Mouse (Mus musculus): ENCODE measurements at regions not wholly inside any gene's neighbourhood (a gene's known extent, or its start where the extent isn't known, plus 50 kb on each side); places are given as distances from the start of the nearest gene placed in this dataset.
"Not testable (repeated sequence)": the region's sequence is repeated elsewhere in the genome, so short reads cannot be mapped to it uniquely, and the experiment has no call there.

DNA sequence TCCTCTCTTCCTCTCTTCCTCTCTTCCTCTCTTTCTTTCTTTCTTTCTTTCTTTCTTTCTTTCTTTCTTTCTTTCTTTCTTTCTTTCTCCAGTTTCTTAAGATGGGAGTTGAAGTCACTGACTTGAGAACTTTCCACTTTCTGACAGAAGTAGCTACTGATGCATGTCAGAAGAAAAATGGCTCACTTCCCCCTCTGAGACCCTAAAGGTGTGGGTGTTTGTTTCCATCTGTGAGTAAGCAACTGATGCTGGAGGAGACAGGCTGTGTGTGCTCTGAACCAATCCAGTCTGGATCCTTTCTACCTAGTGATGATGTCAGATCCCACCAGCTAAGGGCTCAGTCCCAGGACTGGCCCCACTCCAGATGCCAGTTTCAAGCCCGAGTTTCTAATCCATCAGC, 72.5 kb upstream of the Slc1a3 start:
- ATAC-seq (ENCODE audit: low FRiP score): no peak
- WGBS: 86% methylated on average over 1 of the region's 1 CpGs
- H3K4me2 ChIP-seq (replicated peaks): no peak overlapping the region
- no peak overlapping the region for H3K27ac ChIP-seq
- no peak overlapping the region for H3K9ac ChIP-seq
- no peaks in the 10 kb centered on the region for H3K9me3 ChIP-seq (replicated peaks)
- peaks cover 13% of the 10 kb centered on the region for H3K4me1 ChIP-seq
- H3K36me3 ChIP-seq: no peaks in the 10 kb centered on the region
- no peak overlapping the region for H3K4me3 ChIP-seq
- H3K27me3 ChIP-seq: no peaks in the 10 kb centered on the region

DNA sequence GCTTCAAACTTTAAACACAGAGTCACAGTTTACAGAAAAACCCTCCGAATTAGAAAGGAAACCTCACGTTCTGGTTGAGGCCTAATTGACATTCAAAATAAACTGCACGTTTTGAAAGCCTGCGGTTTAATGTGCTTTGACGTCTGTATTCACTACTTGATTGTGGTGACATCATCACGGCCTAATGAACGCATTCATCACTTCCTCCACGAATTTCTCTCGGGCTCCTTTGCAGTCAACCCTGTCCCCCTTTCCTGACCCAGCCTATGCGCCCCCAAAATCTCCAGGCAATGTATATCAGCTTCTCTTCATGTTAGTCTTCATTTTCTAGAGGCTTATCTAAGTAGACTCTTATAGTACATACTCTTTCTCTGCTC, 71.6 kb upstream of the Slc1a3 start:
- Histone ChIP-seq H3K9me3 (replicated peaks) (no peaks in the 10 kb centered on the region), H3K4me3 (no peak overlapping the region), H3K9ac (no peak overlapping the region), H3K27me3 (no peaks in the 10 kb centered on the region), H3K4me1 (peaks cover 13% of the 10 kb centered on the region), H3K4me2 (replicated peaks) (no peak overlapping the region), H3K36me3 (no peaks in the 10 kb centered on the region), H3K27ac (peak overlapping the region; percentile 77; the same call in 1 of the 2 replicates)
- WGBS: 52% methylated on average over 10 of the region's 10 CpGs
- ATAC-seq (ENCODE audit: low FRiP score): 0 out of 2 replicates have a peak, but pooled peaks have one; percentile 20

DNA sequence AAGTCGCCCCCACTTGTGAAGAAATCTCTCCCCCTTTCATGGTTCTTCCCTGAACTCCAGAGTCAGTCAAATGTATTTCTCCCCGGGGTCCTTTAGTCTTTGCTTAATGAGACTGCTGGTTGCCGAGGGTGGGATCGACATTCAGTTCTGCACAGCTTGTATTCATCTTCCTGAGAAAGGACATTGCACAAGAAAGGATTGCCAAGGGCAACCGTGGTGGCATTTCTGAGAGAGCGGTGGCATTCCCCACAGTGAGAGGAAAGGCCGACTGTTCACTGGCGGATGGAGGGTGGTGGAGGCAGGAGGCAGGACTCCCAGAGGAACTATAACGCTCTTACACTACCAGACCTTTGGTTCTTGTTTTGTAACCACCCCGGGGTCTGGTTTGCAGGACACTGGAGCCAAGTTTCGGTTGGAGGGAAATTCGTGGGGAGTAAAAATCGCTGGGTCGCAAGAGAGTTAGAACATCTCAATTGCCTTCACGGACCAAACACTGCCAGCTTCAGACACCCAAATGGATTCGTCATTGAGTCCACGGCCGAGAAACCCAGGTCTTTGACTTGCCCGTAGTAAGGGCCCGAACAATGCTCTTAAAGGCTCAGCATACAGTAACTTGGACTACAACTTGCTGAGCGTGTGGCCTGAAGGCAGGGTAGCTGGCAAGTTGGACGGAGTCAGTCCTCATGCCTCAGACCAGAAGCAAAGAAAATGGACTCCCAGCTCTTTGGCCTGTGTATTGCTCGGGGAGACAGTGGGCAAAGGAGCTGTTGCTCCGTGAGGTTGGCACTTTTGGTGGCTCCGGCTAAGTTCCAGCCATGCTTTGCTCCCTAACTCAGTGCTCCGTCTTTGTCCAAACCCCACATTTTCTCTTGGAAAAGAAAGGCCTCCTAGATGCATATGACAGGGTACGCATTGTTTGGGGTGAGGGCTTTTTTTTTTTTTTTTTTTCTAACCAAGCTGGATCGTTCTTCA, 70.9 kb upstream of the Slc1a3 start:
- no peak overlapping the region for H3K9ac ChIP-seq
- H3K4me2 ChIP-seq (replicated peaks): peak overlapping the region; percentile 22
- H3K36me3 ChIP-seq: no peaks in the 10 kb centered on the region
- 39% methylated on average over 28 of the region's 28 CpGs for WGBS
- H3K27ac ChIP-seq: peak overlapping the region; percentile 77
- H3K27me3 ChIP-seq: no peaks in the 10 kb centered on the region
- no peaks in the 10 kb centered on the region for H3K9me3 ChIP-seq (replicated peaks)
- no peak overlapping the region for H3K4me3 ChIP-seq
- H3K4me1 ChIP-seq: peaks cover 13% of the 10 kb centered on the region
- peak; percentile 87 for ATAC-seq (ENCODE audit: low FRiP score)

DNA sequence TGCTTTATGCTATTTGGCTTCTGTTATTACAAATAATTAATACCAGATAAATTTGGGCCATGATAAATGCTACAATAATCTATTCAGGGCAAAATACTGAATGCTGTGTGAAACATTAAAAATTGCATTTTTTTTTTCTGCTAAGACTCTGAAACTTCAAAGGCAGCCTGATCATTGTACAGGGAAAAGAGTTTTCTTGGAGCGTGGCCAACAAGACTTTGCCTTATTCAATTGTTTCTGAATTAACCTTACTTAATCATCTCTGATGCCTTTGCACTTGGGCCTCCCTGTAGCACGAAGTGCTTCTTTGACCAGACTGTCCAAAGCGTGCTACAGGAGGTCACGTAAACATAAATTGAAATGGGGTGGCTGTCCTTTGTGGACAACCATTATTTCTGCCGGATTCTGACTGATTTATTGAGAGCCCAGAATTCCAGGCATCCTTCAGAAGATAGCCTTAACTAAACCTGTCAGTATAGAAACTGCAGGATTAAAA, 69.9 kb upstream of the Slc1a3 start:
- no peaks in the 10 kb centered on the region for H3K36me3 ChIP-seq
- H3K9me3 ChIP-seq (replicated peaks): no peaks in the 10 kb centered on the region
- no peak overlapping the region for H3K4me3 ChIP-seq

DNA sequence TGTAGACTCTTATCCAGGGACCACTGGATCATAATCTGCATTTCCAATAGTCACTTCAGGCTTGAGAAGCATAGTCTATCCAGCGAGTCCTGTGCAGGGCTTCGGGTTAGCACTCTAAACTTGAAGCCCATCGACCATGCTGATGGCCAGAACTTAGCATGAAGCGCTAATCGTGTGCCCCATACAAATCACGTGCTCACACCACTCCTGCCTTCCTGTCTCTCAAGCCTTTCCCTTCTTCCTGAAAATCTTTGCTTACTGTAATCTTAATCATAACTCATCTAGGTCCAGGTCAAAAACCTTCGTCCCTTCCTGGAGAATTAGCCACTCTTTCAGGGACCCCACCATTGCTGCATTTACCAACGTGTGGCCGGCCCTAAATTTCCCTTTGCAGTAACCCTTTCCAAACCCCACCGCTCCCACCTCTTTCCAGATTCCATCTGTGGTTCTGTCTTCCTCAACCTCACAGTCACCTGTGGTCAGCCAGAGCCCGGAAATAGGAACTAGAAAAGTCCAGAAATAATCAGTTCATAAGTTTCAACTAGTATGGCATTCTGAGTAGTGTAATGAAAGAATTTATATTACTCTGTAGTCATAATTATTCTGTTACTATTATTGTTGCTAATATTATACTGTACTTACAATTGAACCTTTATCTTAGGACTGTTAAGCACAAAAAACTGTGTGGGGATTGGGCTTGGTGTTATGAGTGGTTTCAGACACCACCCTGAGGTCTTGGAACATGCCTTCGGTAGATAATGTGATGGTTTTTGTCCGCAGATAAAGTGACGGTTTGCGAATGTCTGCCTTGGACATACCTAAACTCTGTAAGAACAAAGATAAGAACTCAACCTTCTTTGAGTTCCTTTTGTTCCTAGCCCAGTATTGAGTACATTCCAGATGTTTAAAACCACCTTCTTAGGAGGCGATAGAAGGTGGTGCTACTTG, 57.3 kb upstream of the Slc1a3 start:
- Histone ChIP-seq H3K27ac (no peak overlapping the region), H3K36me3 (no peaks in the 10 kb centered on the region), H3K9me3 (replicated peaks) (no peaks in the 10 kb centered on the region; the same call in 1 of the 2 replicates), H3K9ac (no peak overlapping the region), H3K27me3 (no peaks in the 10 kb centered on the region), H3K4me3 (no peak overlapping the region), H3K4me1 (no peaks in the 10 kb centered on the region), H3K4me2 (replicated peaks) (no peak overlapping the region)
- WGBS: 94% methylated on average over 16 of the region's 16 CpGs
- ATAC-seq (ENCODE audit: low FRiP score): no peak

More for the DNA sequence above, 69.9 kb upstream of the Slc1a3 start:
- 49% methylated on average over 5 of the region's 5 CpGs for WGBS
- H3K4me2 ChIP-seq (replicated peaks): no peak overlapping the region
- no peak for ATAC-seq (ENCODE audit: low FRiP score)
- no peak overlapping the region for H3K9ac ChIP-seq
- H3K4me1 ChIP-seq: peaks cover 12% of the 10 kb centered on the region
- peak overlapping the region; percentile 76 for H3K27ac ChIP-seq
- no peaks in the 10 kb centered on the region for H3K27me3 ChIP-seq

DNA sequence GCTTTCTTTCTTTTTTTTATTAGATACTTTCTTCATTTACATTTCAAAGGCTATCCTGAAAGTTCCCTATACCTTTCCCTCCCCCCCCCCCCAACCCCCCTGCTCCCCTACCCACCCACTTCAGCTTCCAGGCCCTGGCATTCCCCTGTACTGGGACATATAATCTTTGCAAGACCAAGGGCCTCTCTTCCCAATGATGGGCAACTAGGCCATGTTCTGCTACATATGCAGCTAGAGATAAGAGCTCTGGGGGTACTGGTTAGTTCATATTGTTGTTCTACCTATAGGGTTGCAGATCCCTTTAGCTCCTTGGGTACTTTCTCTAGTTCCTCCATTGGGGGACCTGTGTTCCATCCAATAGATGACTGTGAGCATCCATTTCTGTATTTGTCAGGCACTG, 55.6 kb upstream of the Slc1a3 start:
- not testable (repeated sequence) for ATAC-seq (ENCODE audit: low FRiP score); H3K4me2 ChIP-seq (replicated peaks); H3K36me3 ChIP-seq; H3K27ac ChIP-seq; H3K27me3 ChIP-seq; H3K4me3 ChIP-seq; H3K9ac ChIP-seq; H3K4me1 ChIP-seq; H3K9me3 ChIP-seq (replicated peaks)

DNA sequence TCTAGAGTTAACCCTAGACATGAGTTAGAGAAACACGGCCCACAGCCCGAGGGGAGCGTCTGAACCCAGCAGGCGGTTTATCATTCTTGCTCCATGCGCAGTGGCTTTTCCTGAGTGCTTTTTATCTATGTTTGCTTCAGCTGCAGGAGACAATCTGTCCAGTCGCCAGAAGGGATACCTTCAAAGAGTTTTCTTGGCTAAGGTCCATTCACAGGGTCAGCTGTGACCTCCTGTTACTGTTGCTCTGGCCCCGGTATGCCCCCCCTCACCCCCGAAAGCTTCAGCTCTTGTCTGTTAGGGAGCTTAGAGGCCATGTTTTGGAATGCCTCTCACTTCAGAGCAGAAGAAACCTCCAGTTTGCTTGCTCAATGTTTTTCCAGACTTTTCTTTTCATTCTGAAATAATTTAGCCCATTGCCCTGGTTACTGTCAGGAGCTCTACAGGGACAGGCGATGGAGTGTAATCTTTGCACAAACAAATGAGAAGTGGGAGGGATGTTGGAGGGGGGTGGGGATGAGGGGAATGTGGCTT, 51.2 kb upstream of the Slc1a3 start:
- ATAC-seq (ENCODE audit: low FRiP score): no peak
- Histone ChIP-seq H3K4me3 (no peak overlapping the region), H3K4me2 (replicated peaks) (no peak overlapping the region), H3K27ac (no peak overlapping the region), H3K4me1 (no peaks in the 10 kb centered on the region), H3K9ac (no peak overlapping the region), H3K27me3 (no peaks in the 10 kb centered on the region), H3K9me3 (replicated peaks) (no peaks in the 10 kb centered on the region), H3K36me3 (no peaks in the 10 kb centered on the region)
- 55% methylated on average over 9 of the region's 9 CpGs for WGBS

DNA sequence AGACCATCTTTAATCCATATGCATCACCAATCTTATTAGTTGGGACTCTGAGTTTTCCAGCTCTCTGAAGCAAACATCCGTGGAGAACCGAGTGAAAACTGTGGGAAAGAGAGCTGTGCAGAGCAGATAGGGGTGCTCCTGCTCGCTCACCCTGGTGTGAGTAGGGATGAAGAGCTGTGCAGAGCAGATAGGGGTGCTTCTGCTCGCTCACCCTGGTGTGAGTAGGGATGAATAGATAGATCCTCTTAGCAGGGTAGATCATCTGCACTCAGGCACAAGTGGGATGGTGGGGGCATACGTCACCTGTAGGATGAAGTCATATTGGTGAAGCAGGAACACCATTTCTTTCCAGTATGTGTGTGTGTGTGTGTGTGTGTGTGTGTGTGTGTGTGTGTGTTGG, 50.6 kb upstream of the Slc1a3 start:
- Histone ChIP-seq H3K27me3 (no peaks in the 10 kb centered on the region), H3K4me3 (no peak overlapping the region), H3K27ac (no peak overlapping the region), H3K4me2 (replicated peaks) (no peak overlapping the region), H3K9me3 (replicated peaks) (no peaks in the 10 kb centered on the region), H3K36me3 (no peaks in the 10 kb centered on the region), H3K9ac (no peak overlapping the region), H3K4me1 (no peaks in the 10 kb centered on the region)
- ATAC-seq (ENCODE audit: low FRiP score): no peak
- 89% methylated on average over 5 of the region's 5 CpGs for WGBS

All from hindbrain, embryonic 12.5 days (tissue).